Mouse (Mus musculus) heart, postnatal 36 days (tissue): ENCODE data around the gene Fbxl17. TPM values are rescaled to one million over a fixed set of nuclear protein-coding genes. Genes with fewer than 3 reads are reported as not detected.

ENCODE experiments used
- DNase-seq, 2 experiments: peaks; one replicate each; pipeline ENCODE4 v3.0.0; 2021 to 2022
- intact Hi-C: fragments of 180-260 bp; cut with DNase I; formaldehyde crosslinking; loops from one replicate; pipeline ENCODE4 v1.15.1; 2025
- total RNA-seq, 2 experiments: library from RNA; stranded (reverse); gene quantifications; 2 replicates each; pipeline ENCODE4 v1.2.3; 2021

Fbxl17 gene
- total RNA-seq, 2 experiments from 2014 or later: 22.8 to 27.0 TPM

DNA sequence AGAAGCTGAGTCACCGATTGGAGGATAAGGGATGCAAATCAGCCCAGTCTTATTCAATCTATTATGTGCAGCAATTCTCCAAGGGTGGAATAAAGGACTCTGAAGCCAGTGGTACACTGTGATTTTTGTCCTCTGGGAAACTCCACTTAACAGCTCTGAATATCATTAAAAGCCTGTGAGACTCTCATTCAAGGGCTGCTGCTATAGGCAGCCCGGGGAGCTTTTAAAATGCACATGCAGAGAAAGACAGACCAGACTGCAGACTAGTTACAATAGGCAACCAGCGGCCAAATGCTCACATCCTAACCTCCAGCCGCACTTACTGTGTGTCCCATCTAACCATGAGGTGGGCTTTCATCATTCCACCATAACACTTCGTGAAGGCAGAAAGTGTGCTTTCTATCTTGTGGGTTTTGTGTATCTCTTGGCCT, 354.5 kb downstream of the Fbxl17 start:
- intact Hi-C loops: no loop called here
- DNase-seq: no peak

DNA sequence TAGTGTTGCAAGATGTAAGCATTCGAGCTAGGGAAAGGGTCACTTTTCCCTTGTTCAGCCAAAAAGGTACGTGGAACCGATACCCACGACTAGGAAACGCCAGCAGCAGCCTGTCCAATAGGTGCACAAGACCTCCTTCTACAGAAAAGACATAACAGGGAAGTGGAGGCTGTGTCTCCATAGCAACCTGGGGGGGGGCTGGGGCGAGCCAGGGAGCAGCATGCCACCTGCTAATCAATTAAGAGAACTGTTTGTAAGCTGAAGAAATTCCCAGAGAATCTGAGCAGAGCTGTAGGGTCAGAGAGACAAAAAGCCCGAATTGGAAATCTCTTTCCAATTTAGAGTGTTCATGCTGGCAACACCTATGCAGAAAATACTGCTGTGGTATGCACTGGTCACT, 356.0 kb downstream of the Fbxl17 start:
- intact Hi-C loops: no loop called here
- DNase-seq: no peak

DNA sequence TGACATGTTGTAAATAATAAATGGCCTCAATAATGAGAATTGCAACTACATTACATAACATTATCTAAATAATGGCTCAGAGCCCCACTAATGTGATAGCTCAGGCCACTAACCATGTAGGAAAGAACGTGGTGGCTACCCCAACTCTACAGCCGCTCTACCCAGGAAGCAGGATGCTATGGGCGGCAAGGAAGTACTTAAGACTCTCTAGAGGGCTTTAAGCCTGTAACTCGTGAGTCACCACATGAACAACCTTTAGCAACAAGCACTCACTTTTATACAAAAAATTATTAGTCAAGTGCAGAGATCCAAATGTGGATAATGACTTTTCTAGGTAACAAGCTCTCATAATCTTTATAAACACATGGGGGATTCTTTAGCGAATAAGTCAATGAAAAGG, 365.0 kb downstream of the Fbxl17 start:
- DNase-seq: no peak
- intact Hi-C loops: no loop called here

DNA sequence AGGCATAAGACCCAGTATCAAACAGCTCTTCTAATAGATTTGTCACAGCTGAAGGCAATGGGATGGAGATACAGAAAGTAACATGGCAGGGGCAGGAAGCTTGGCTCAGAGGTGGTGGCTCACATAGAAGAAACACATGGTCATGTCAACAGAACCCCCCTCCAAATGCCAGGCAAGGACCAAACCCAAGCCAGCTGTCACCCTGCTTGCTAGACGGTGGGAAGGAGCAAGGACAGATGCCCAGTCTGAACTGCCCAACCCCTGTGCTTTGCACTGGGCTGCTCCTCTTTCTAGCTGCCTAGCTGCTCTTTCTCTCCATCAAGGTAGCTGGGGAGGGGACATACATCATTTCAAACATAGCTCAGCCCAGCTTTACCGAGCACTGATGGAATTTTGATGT, 377.4 kb downstream of the Fbxl17 start:
- intact Hi-C loops: no loop called here
- DNase-seq: no peak

DNA sequence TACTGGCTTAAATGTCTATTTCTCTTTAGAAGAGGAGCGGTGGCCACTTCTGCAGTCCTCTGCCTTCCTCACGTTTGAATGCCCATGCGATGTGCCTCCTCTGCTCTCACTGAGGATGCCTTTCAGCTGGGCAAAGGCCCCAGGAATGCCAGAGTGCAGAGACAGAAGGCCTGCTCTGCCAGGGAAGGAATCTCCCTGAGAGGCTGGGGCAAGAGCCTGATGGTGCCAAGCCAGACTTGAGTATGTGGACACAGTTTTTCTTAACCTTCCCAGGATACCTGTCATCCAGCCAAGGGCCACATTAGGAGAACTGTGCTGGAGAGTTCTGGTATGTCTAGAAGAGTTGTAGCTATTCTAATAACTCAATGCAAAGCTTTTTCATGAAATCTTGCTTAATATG, 380.1 kb downstream of the Fbxl17 start:
- intact Hi-C loops: no loop called here
- DNase-seq: no peak

DNA sequence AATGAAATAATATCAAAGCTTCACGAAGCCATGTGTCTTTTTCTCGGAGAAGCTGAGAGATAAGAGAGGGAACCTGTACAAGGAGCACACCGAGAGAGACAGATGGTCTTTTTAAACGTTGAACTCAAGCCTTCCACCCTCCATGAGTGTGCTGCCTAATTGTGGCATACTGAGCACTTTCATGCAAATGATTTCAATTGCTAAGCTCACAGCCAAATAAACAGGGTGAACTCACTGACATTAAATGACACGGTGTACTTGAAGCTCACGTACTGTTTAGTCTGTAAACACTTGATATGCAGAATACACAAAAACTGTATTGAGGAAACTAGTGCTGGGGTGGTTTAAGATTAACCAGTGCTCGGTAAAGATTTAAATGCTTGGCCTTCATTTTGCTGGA, 380.7 kb downstream of the Fbxl17 start:
- no peak for DNase-seq
- intact Hi-C loops: no loop called here

DNA sequence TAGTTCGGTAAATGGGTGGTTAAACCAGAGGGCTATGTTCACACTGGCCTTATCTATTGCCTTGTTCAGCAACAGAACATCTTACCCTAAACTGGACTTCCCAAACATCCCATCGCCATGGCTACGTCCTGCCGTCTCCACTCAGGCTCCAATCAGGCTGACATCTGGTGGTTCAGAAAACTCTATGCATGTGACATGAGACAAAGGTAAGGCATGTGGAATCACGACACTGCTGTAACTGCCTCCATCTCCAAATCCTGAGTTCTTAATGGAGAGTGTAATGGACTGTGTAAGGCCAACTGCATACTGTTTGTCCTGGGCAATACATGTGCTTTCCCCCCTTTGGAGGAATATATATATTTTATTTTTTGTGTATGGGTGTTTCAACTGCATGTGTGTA, 382.7 kb downstream of the Fbxl17 start:
- intact Hi-C loops: no loop called here
- DNase-seq: no peak

DNA sequence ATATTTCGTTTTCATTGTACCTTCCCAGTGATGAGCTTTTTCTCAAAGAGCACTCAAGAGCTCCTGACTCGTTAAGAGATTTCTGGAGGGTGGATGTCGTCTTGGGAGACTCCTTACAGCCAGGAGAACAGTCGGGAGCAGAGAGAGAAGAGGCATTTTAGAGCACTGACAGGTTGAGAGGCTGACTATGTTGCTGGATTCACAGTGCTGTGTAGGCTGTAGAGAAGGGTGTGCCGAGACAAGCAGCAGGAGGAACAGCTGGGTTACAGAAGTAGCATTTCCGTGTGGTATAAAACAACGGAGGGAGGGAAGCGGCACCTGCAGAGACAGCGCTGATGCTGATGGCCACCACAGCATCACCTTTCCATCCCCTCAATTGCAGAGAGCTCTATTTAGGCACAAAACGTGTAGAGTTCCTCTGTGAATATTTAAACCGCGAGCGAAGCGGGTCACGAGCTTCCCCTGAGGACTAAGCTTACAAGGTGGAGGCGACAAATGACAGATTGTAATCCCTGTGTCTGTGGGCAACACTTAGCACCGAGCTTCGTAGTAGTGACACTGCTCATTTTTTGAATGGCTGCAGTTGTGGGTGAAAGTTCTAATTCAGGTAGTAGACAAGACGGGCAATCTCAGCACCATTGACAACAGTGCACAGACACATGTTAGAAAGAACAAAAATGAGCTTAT, 385.3 kb downstream of the Fbxl17 start:
- no peak for DNase-seq

DNA sequence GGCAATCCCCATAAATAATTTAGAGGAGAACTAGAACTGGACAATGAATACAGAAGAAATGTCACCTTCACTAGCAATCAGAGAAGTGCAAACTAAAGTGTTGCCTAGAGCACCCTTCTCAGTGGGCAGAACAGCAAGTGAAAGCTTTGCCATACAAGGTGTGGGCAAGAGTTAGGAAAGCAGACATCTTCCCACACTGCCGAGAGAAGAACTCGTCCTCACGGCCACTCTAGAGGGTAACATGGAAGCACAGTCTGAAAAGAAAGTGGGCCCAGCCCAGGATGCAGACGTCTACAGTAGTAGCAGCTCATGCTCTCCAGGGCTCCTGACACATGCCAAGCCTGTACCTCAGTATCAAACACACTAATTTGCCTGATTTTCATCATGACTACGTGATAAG, 387.0 kb downstream of the Fbxl17 start:
- DNase-seq: no peak
- intact Hi-C loops: no loop called here

More for the DNA sequence above, 385.3 kb downstream of the Fbxl17 start:
- intact Hi-C loops: no loop called here

DNA sequence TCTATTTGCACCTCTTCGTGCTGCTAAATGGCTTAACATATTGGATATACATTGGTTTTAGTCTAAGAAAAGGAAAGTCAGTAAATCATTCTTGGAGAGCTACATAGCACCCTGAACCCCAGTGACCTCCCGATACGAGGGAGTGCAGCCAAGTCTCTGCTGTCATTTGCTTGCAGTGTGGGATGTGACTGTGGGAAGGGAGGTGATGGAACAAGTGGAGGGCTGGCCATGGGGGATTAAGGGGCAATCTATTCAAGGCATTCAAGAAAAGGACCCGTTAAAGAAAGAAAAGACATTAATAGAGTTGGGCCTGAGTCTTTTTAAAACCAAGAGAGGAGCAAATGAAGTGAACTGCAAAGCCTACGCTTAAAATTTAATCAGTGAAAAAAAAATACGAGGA, 388.8 kb downstream of the Fbxl17 start:
- DNase-seq: no peak
- intact Hi-C loops: no loop called here

DNA sequence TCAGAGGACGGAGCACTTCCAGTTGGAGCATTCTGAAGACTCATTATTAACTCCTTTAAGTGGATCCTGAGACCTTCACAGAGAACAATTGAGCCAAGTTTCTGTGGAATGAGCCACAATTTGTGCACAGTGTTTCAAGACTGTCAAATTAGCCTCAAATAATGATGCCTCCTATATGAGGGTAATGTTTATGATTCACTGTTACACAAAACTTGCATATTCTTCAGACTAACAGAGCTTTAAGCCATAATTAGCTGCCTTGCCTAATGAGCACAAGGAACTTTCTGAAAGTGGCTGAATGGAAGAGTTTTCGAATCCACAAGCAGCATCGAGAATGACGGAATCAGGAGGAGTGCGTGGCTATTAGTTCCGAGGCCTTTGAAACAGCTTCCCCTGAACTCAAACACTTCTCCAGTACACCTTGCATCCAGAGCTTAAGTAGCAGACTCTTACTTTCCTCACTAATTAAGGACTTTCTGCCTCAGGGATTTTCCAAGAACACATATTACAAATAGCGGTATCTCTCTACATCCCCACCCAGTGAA, 389.5 kb downstream of the Fbxl17 start:
- DNase-seq: no peak

DNA sequence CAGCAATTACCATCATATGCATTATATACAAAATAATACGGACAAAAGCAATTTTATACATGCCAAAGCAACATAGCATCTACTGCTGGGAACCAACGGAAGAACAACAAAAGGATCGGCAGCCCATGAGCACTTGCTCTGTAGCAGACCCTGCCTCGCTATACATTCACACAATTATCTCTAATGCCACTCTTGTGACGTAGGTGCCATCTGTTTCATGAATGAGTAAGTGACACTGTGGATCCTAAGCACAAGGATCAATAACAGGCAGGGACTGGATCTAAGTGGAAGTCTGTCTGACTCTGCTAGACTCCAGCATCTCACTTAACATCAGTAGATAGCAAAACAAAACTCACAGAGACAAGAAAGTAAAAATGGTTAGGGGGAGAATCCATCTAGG, 391.8 kb downstream of the Fbxl17 start:
- no peak for DNase-seq
- intact Hi-C loops: no loop called here

More for the DNA sequence above, 389.5 kb downstream of the Fbxl17 start:
- intact Hi-C loops: no loop called here

DNA sequence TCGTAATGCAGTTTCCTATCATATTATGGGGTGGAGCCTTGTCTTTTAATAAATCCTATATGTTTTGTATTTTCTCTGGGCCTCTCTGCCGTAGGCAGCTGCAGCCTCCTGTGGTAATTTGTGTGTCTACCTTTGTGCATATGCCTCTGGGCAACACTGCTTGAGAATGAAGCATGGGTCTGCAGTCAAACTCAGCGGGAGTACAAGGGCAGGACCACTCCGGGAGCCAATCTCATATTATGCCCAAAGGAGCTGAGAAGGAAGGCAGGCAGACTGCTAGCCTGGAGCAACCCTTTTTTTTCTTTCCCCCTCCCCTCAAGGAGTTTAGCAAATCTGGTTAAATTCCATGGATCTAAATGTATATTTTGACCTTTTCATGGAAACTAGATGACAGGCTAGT, 392.3 kb downstream of the Fbxl17 start:
- DNase-seq: no peak
- intact Hi-C loops: no loop called here

DNA sequence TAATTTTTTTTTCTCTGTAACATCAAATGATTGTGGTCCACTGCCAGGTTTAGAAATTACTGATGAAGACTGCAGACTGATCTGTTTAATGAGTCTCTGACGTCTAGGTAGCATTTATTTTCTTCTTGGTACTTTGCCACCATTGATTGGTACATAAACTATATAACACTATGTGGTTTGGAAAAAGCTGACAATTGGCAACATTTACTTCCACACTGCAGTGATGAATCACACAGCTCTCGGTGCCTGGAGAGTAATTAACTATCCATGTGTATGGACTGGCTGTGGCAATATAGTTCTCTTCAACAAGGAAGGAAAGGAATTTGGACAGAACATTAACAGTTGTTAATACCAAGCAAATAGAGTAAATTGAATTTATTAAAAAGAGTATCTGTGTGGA, 404.3 kb downstream of the Fbxl17 start:
- DNase-seq: no peak
- intact Hi-C loops: no loop called here

DNA sequence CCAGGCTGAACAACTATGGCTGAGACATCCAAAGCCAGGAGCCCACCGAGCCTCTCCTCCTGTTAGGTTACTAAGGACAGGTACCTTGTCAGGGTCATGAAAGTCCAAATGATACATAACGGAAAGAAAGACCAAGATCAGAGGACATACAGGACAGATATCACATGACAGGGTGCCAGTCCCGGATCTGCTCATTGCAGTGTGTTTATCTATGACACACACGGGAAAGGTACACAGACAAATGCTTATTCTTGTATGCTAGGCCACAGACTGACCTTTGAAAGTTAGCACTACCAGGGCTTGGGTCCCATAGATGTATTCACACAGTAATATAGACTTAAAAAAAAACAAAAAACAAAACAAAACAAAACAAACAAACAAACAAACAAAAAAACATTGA, 404.8 kb downstream of the Fbxl17 start:
- DNase-seq: no peak
- intact Hi-C loops: no loop called here

DNA sequence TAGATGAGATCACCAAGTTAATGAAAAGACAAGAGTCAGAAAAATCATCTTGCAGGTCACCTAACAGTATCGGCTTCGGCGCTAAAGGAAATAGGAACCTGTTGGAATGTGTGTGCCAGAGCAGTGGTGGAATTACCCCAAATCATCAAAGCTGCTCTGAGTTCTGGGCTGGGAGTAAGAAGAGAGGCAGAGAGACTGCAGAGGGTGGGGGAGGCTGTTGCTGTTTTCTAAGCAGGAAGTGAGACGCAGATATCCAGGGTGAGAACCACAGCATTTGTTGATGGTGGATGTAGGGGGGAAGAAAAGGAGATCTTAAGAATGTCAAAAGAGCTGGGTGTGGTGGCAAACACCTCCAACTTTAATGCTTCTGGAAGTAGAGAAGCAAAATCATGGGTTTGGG, 406.6 kb downstream of the Fbxl17 start:
- DNase-seq: no peak
- intact Hi-C loops: no loop called here

DNA sequence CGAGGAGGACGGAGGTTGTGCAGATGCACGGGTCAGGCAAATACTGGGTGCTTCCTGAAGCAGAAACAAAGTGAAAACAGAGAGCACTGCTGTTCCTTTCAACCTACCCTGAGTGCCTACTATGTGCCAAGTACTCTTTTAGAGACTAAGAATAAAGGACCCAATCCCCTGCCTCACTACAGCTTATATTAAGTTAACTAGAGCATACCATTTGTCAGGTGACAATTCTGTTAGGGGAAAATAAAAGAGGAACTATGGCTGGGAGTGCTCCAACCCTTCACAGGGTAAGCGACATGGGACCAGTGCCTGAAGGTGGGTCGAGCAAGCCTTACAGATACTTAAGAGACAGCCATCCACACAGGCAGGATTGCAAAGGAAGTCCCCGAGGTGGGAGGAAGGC, 407.0 kb downstream of the Fbxl17 start:
- DNase-seq: no peak
- intact Hi-C loops: no loop called here

DNA sequence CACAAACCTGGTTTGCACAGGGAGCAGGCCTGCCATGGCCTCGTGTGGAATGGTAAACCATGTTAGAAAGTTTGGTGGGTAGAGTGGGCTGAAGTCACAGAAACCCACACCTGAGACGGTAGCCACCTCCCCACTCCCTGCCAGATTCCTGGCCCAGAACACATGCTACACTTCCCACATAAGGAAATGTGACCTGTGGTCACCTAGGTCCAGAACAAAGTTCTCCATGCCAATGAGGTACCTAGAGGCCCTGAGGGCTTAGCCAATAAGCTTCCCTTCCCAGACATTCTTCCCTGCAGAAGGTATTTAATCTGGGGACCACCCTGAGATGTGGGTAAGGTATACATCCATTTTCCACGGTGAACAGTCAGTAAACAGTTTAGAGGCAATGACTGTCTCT, 409.7 kb downstream of the Fbxl17 start:
- DNase-seq: no peak
- intact Hi-C loops: no loop called here

DNA sequence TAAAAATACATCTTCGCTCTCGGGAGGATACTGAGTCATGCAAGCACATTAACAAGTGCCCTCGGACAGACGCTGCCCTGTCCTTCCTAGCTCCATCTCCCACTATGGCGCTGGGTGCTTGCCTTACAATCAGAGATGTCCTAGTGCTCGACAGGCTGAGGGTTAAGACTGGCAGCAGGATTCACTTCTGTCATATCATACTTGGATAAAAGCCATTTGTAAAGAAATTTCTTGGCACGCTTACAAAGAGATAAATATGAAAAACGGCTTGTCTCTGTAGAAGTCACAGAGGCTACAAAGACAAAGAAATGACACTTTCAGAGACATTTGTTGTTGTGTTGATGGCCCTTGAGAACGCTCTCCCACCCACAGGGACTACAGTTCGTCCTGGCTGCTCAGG, 412.6 kb downstream of the Fbxl17 start:
- intact Hi-C loops: no loop called here
- no peak for DNase-seq

DNA sequence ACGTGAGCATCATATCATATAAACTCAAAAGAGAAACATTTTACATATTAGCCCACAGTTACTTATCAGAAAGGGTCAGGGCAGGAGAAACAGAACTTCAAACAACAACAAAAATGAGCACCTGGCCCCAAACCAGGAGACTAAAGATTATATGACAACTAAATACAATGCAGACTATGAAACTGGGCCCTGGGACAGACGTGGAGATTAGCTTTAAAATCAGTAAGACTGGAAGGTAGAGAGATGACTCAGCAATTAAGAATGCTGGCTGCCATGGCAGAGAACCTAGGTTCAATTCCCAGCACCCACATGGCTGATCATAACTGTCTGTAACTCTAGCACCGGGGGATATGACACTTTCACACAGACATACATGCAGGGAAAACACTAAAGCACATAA, 413.3 kb downstream of the Fbxl17 start:
- intact Hi-C loops: no loop called here
- no peak for DNase-seq

DNA sequence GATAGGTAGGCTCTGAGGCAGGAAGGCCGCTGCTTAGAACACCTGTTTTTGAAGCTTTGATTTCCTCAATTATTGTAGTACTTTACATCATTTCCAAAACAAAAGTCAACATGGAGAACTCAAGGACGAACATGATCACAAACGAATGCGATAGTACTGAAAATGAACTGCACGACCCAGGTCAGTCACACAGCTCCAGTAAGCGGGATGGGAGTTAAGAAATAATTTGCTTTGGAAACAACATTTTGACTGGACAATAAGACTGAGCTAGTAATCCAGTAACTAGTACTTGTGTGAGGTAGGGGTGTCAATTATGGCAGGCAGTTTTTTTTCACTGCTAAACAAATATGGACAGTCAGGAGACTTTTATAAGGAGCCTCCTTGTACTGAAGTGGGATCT, 414.6 kb downstream of the Fbxl17 start:
- intact Hi-C loops: no loop called here
- DNase-seq: no peak

DNA sequence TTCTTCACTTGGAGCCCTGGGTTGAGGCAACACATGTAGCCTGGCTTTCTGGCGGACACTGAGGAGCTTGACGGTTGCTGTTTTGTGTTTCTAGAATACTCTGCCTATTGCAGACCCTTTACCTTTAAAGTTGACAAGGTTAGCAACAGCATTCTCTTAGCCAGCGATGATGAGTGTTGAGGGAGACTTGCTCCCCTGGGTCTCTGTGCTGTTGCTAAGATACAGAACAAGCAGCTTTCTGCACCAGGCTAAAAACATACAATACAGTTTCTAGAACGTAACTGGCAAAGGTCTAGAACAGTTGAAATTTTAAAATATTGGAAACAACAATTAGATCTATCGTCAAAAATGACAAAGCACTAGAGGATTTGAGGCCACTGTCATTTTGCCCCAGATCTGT, 420.7 kb downstream of the Fbxl17 start:
- no peak for DNase-seq
- intact Hi-C loops: no loop called here

DNA sequence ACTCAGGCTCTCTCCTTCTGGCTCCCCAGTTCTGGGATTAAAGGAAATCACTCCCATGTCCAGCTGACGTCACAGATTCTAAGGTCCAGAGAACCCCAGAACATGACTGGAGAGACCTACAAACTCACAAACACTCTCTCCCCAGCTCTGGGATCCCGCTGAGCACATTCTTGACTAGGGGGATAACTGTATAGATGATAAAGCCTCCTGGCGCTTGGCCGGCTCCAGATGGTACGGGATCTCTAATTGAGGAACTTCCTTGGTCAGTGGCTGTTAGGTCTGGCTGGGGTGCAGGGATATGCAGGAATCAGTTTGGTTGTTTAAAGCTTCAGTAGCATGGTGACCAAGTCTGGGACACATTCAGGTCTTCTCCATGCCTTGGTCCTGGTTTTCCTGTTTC, 422.3 kb downstream of the Fbxl17 start:
- DNase-seq: no peak
- intact Hi-C loops: no loop called here
